Mouse (Mus musculus): ENCODE measurements around the gene Mlx.

DNA sequence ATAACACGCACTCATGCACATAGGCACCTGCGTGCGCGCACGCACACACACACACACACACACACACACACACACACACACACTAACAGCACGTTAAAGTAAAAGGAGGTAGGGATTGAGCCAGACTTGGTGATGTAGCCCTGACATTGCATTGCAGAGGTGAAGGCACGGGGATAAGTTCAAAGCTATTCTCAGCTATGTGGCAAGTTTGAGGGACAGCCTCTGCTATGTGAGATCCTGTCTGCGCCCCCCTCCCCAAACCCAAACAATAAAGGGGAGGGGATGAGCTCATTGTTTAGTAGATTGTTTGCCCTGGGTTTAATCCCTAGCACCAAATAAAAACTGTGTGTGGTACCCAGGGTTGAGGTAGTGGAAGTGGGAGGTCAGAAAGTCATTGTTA is 54.0 kb downstream of the Mlx start:
- TF ChIP-seq GATA1 (IDR thresholded peaks at IDR 0.05; ENCODE audit: low read length) (no peak), TAL1 (IDR thresholded peaks at IDR 0.05; ENCODE audit: low read length) (no peak)
